Mouse (Mus musculus) lung, postnatal 0 days (tissue): ENCODE measurements around the gene Gm5294. TPM values are rescaled to one million over a fixed set of nuclear protein-coding genes. Genes with fewer than 3 reads are reported as not detected.
A peak's percentile ranks its signal among the peaks of the same experiment; 100 is the strongest.

ENCODE experiments used
- ATAC-seq: fragments of 200-750 bp; cut with Nextera tagmentation; 2 replicates; pipeline ENCODE4 v1.8.0; 2017; ENCODE audit warnings: moderate library complexity
- DNase-seq: peaks from one replicate; pipeline ENCODE4 v3.0.0-alpha.2; 2016; ENCODE audit warnings: low spot score
- H3K27ac ChIP-seq: fragments of 300-500 bp; sonication (generic); 2 replicates; pipeline ENCODE4 v1.5.1; 2014; ENCODE audit warnings: antibody characterized with exemption, mild to moderate bottlenecking, low read length, mixed read lengths
- H3K27me3 ChIP-seq: fragments of 300-500 bp; sonication (generic); replicated peaks from 2 replicates; pipeline ENCODE4 v1.6.1; 2014; ENCODE audit warnings: low read length, mixed read lengths; ENCODE audit not compliant: insufficient read depth
- H3K36me3 ChIP-seq: fragments of 300-500 bp; sonication (generic); 2 replicates; pipeline ENCODE4 v1.6.1; 2014; ENCODE audit warnings: low read length, mixed read lengths; ENCODE audit not compliant: insufficient read depth
- H3K4me1 ChIP-seq: fragments of 300-500 bp; sonication (generic); 2 replicates; pipeline ENCODE4 v1.6.1; 2014; ENCODE audit warnings: antibody characterized with exemption, low read depth, low read length, mixed read lengths; ENCODE audit not compliant: insufficient read depth
- H3K4me2 ChIP-seq: fragments of 300-500 bp; sonication (generic); replicated peaks from 2 replicates; pipeline ENCODE4 v1.6.1; 2014; ENCODE audit warnings: low read depth, mild to moderate bottlenecking, low read length, moderate library complexity, mixed read lengths
- H3K4me3 ChIP-seq: fragments of 300-500 bp; sonication (generic); 2 replicates; pipeline ENCODE4 v1.5.1; 2014; ENCODE audit warnings: low read depth, low read length
- H3K9ac ChIP-seq: fragments of 300-500 bp; sonication (generic); replicated peaks from 2 replicates; pipeline ENCODE4 v1.6.1; 2014; ENCODE audit warnings: low read depth, mild to moderate bottlenecking
- H3K9me3 ChIP-seq: fragments of 300-500 bp; sonication (generic); 2 replicates; pipeline ENCODE4 v1.6.1; 2016; ENCODE audit warnings: low read length, mixed read lengths
- CTCF ChIP-seq: IDR thresholded peaks from 2 replicates; pipeline ENCODE4 v1.5.1; 2016; ENCODE audit warnings: antibody characterized with exemption, mild to moderate bottlenecking
- EP300 ChIP-seq: IDR thresholded peaks from 2 replicates; pipeline ENCODE4 v1.6.1; 2016; ENCODE audit warnings: antibody characterized with exemption, mild to moderate bottlenecking, control low read depth
- WGBS: fragments of 180-500 bp; shearing (Covaris S2); extraction: QIAGEN DNeasy Blood & Tissue Kit; methylation state at CpG from one replicate; pipeline ENCODE4 v1.1.7; 2014; 5-methylcytosine and 5-hydroxymethylcytosine counted together
- polyA plus RNA-seq: library from polyadenylated mRNA; unstranded; fragments of >200 nt; fragmentation: Nextera tagmentation; extraction: Ambion mirVana; gene quantifications from 2 replicates; pipeline ENCODE4 v1.2.1, GENCODE M21; 2015

The Gm5294 gene
- polyA plus RNA-seq, 1 experiment from 2014 or later, result not detected

DNA sequence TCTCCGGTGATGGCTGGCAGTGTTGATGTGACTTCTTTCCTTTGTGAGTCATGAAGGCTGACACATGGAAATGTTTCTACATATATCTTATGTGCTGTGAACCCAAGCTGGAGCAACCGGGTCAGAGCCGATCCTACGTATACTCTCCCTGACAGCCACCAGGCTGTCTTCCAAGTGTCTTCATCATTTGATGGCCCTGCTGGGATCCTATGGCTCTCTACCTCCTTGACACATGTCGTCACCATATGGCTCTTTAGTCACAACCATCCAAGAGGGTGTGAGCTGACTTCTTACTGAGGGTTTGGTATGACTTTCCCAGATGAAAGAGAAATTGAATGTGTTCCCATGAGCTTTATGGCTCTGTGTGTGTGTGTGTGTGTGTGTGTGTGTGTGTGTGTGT, 15.6 kb upstream of the Gm5294 start:
- H3K4me2 ChIP-seq, result no peak overlapping the region
- no peak overlapping the region for H3K9ac ChIP-seq
- TF ChIP-seq CTCF (no peak), EP300 (no peak)
- no peak overlapping the region for H3K4me3 ChIP-seq
- ATAC-seq (no peak), DNase-seq (no peak)
- 71% methylated on average over 5 of the region's 5 CpGs for WGBS
- no peaks in the 10 kb centered on the region for H3K27me3 ChIP-seq
- H3K9me3 ChIP-seq, result no peaks in the 10 kb centered on the region
- no peaks in the 10 kb centered on the region for H3K4me1 ChIP-seq
- H3K36me3 ChIP-seq, result no peaks in the 10 kb centered on the region; the same call in 1 of the 2 replicates
- no peak overlapping the region for H3K27ac ChIP-seq

DNA sequence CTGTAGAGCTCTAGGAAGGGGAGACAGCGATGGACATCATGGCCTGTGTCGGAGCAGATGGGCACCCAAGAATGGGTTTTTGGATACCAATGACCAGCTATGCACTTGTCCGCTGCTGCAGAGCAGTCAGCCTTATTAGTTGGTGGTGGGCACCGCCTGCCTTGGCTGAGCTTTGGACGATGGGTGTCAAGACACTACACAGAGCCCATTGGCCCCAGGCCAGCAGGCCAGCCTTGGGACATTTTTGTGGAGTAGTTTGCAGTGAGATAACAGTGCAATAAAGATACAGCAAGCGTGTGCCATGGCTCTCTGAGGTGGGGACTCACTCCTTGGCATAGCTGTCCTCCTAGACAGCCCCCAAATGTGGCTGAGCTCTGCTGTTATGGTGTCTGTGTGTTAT, 10.1 kb upstream of the Gm5294 start:
- DNase-seq, result no peak
- WGBS, result 72% methylated on average over 6 of the region's 6 CpGs
- no peaks in the 10 kb centered on the region for H3K27me3 ChIP-seq
- no peaks in the 10 kb centered on the region for H3K4me1 ChIP-seq
- H3K9me3 ChIP-seq, result no peaks in the 10 kb centered on the region
- no peak overlapping the region for H3K27ac ChIP-seq
- TF ChIP-seq CTCF (no peak), EP300 (no peak)
- no peaks in the 10 kb centered on the region; the same call in 1 of the 2 replicates for H3K36me3 ChIP-seq
- no peak overlapping the region for H3K4me2 ChIP-seq
- no peak overlapping the region for H3K9ac ChIP-seq
- ATAC-seq, result no peak
- H3K4me3 ChIP-seq, result no peak overlapping the region

DNA sequence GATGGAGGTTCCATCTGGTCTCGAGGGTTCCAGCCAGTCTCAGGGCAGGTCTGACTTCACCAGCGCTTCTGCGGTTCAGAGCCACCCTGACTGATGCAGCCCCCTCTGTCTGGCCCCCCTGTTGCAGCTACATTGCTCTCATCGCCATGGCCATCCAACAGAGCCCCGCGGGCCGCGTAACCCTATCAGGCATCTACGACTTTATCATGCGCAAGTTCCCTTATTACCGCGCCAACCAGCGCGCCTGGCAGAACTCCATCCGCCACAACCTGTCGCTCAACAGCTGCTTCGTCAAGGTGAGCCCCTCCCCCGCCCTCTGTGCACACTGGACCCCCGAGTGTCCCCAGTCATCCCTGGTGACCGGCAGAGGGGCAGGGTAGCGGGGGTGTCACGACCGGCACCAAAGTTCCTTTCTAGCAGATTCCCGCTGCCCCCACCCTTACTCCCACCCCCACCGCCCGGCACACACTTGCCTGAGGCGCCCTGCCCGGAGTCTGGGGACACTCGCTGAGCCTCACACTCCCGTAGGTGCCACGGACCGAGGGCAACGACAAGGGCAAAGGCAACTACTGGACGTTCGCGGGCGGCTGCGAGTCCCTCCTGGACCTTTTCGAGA, 945 bp downstream of the Gm5294 start:
- WGBS, result 3% methylated on average over 38 of the region's 39 CpGs
- Histone ChIP-seq H3K27ac (no peak overlapping the region), H3K4me1 (no peaks in the 10 kb centered on the region), H3K4me2 (peak overlapping the region; percentile 46), H3K9ac (no peak overlapping the region), H3K27me3 (peaks cover 46% of the 10 kb centered on the region), H3K4me3 (peak overlapping the region; percentile 16; the same call in 1 of the 2 replicates), H3K36me3 (no peaks in the 10 kb centered on the region), H3K9me3 (no peaks in the 10 kb centered on the region)
- ATAC-seq (no peak), DNase-seq (no peak)
- no peak for TF ChIP-seq EP300
- no peak for TF ChIP-seq CTCF

DNA sequence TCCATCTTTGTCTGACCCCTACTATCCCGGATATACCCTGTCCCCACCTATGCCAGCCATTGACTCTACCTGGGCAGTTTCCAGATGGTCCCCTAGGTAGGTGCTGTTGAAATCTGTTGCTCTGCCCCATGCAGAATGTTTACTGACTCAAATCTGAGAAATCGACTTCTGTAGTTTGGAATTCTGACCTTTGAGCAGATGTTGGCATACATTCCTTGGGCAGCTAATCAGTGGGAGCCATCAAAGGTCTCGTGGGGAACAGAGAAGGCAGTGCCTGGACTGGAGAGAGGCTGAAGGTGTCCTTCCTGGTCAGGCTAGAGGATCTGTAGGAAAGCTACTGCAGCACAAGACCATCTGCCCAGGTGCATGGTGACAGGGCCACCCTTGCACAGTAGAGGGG, 5.2 kb downstream of the Gm5294 start:
- ATAC-seq, result no peak
- H3K4me3 ChIP-seq, result no peak overlapping the region
- peaks cover 35% of the 10 kb centered on the region for H3K27me3 ChIP-seq
- no peaks in the 10 kb centered on the region for H3K36me3 ChIP-seq
- no peaks in the 10 kb centered on the region for H3K4me1 ChIP-seq
- H3K27ac ChIP-seq, result no peak overlapping the region
- H3K9me3 ChIP-seq, result no peaks in the 10 kb centered on the region
- H3K4me2 ChIP-seq, result no peak overlapping the region
- H3K9ac ChIP-seq, result no peak overlapping the region
- no peak for DNase-seq
- 46% methylated on average over 3 of the region's 3 CpGs for WGBS
- TF ChIP-seq CTCF (no peak), EP300 (no peak)

DNA sequence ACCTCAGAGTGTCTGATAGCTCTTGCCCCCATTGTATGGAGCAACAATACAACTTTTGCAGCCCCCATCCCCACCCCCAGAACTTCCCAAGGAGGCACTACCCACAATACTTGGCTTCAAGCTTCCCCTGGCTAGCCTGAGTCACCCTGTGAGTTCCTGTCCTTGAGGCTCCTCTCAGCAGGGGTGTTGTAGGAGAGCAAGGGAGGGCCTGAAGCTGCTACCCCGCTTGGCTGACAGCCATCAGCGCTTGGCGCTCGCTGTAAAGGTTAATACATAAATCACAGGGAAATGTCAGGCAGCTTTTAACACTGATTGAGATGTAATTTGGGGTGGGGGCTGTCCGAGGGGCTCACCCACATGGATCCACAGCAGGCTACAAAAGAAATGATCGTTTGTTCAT, 13.5 kb downstream of the Gm5294 start:
- H3K27me3 ChIP-seq, result no peaks in the 10 kb centered on the region
- 22% methylated on average over 6 of the region's 6 CpGs for WGBS
- no peak overlapping the region for H3K4me3 ChIP-seq
- ATAC-seq (no peak), DNase-seq (peak; percentile 22)
- no peak overlapping the region for H3K9ac ChIP-seq
- TF ChIP-seq CTCF, result no peak
- no peak for TF ChIP-seq EP300
- no peak overlapping the region for H3K4me2 ChIP-seq
- H3K36me3 ChIP-seq, result no peaks in the 10 kb centered on the region
- no peaks in the 10 kb centered on the region for H3K4me1 ChIP-seq
- H3K27ac ChIP-seq, result no peak overlapping the region
- no peaks in the 10 kb centered on the region for H3K9me3 ChIP-seq

- no peak for ATAC-seq
- Histone ChIP-seq H3K4me2 (no peak overlapping the region), H3K4me1 (no peaks in the 10 kb centered on the region), H3K27me3 (no peaks in the 10 kb centered on the region), H3K4me3 (no peak overlapping the region), H3K27ac (no peak overlapping the region), H3K9ac (no peak overlapping the region), H3K36me3 (no peaks in the 10 kb centered on the region), H3K9me3 (no peaks in the 10 kb centered on the region)
- DNase-seq, result no peak
- WGBS, result 49% methylated on average over 3 of the region's 3 CpGs
- TF ChIP-seq EP300 (no peak), CTCF (no peak)
Measured at GRCm38 (mm10) chr5:138834910-138835309, 15.0 kb downstream of the Gm5294 start.

- H3K27ac ChIP-seq, result no peak overlapping the region
- no peaks in the 10 kb centered on the region for H3K4me1 ChIP-seq
- H3K4me2 ChIP-seq, result no peak overlapping the region
- no peak overlapping the region for H3K4me3 ChIP-seq
- ATAC-seq, result no peak
- H3K9me3 ChIP-seq, result no peaks in the 10 kb centered on the region
- WGBS, result 95% methylated on average over 4 of the region's 4 CpGs
- no peaks in the 10 kb centered on the region for H3K36me3 ChIP-seq
- H3K27me3 ChIP-seq, result no peaks in the 10 kb centered on the region
- DNase-seq, result no peak
- H3K9ac ChIP-seq, result no peak overlapping the region
- TF ChIP-seq CTCF (no peak), EP300 (no peak)
Measured at GRCm38 (mm10) chr5:138840981-138841380, 21.1 kb downstream of the Gm5294 start.
